Mouse (Mus musculus) stomach, embryonic 14.5 days (tissue): ENCODE data around the gene Ahnak. TPM values are rescaled to one million over a fixed set of nuclear protein-coding genes. Genes with fewer than 3 reads are reported as not detected.
"Not testable (repeated sequence)": the region's sequence is repeated elsewhere in the genome, so short reads cannot be mapped to it uniquely, and the experiment has no call there.

Experiments used
- ATAC-seq: fragments of 200-750 bp; cut with Nextera tagmentation; 2 replicates; pipeline ENCODE4 v1.8.0; 2017; ENCODE audit warnings: low read depth, moderate TSS enrichment; ENCODE audit not compliant: insufficient number of reproducible peaks, insufficient read depth, low FRiP score
- H3K27ac ChIP-seq: fragments of 300-500 bp; sonication (generic); 2 replicates; pipeline ENCODE4 v1.5.1; 2014; ENCODE audit warnings: mild to moderate bottlenecking, low read length, moderate library complexity, mixed read lengths
- H3K27me3 ChIP-seq: fragments of 300-500 bp; sonication (generic); 2 replicates; pipeline ENCODE4 v1.6.1; 2014; ENCODE audit warnings: low read length, control low read depth, mixed read lengths; ENCODE audit not compliant: control insufficient read depth, insufficient read depth
- H3K36me3 ChIP-seq: fragments of 300-500 bp; sonication (generic); 2 replicates; pipeline ENCODE4 v1.6.1; 2014; ENCODE audit warnings: mild to moderate bottlenecking, control low read depth, low read length, moderate library complexity, mixed read lengths; ENCODE audit not compliant: control insufficient read depth, insufficient read depth
- H3K4me1 ChIP-seq: fragments of 300-500 bp; sonication (generic); 2 replicates; pipeline ENCODE4 v1.6.1; 2014; ENCODE audit warnings: low read length, control low read depth, mixed read lengths; ENCODE audit not compliant: control insufficient read depth, insufficient read depth
- H3K4me2 ChIP-seq: fragments of 300-500 bp; sonication (generic); replicated peaks from 2 replicates; pipeline ENCODE4 v1.6.1; 2014; ENCODE audit warnings: low read depth, low read length, control low read depth
- H3K4me3 ChIP-seq: fragments of 300-500 bp; sonication (generic); 2 replicates; pipeline ENCODE4 v1.5.1; 2014; ENCODE audit warnings: low read depth, low read length, control low read depth
- H3K9ac ChIP-seq: fragments of 300-500 bp; sonication (generic); replicated peaks from 2 replicates; pipeline ENCODE4 v1.6.1; 2014; ENCODE audit warnings: low read depth, mild to moderate bottlenecking, control low read depth, low read length, moderate library complexity, mixed read lengths
- H3K9me3 ChIP-seq: fragments of 300-500 bp; sonication (generic); 2 replicates; pipeline ENCODE4 v1.6.1; 2016; ENCODE audit warnings: low read depth, low read length, control low read depth; ENCODE audit not compliant: control insufficient read depth
- WGBS: fragments of 180-500 bp; shearing (Covaris S2); extraction: QIAGEN DNeasy Blood & Tissue Kit; methylation state at CpG from one replicate; pipeline ENCODE4 v1.1.7; 2014; 5-methylcytosine and 5-hydroxymethylcytosine counted together
- polyA plus RNA-seq: library from polyadenylated mRNA; unstranded; fragments of >200 nt; fragmentation: Nextera tagmentation; extraction: Ambion mirVana; gene quantifications from 2 replicates; pipeline ENCODE4 v1.2.1, GENCODE M21; 2014

Gene Ahnak
- polyA plus RNA-seq, 1 experiment from 2014 or later = 33.4 TPM

DNA sequence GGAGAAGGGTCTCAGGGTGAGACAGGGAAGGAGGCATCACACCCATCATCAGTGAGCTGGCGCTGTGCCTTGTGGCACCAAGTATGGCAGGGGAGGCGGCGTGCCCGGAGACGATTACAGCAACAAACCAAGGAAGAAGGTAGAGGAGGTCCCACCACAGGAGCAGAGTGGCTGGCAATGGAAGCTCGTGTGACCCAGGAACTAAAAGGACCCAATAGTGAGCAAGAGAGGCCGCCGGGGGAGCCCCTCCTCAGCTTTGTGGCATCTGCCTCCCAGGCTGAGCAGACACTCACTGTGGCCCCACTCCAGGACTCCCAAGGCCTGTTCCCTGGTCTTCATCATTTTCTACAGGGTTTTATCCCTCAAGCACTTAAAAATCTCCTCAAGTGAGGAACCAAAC, 23.3 kb upstream of the Ahnak start:
- 75% methylated on average over 8 of the region's 8 CpGs for WGBS
- ATAC-seq = no peak
- H3K9me3 ChIP-seq = no peaks in the 10 kb centered on the region
- no peaks in the 10 kb centered on the region for H3K27me3 ChIP-seq
- peak overlapping the region; percentile 89 for H3K4me3 ChIP-seq
- H3K36me3 ChIP-seq = peaks cover 51% of the 10 kb centered on the region
- H3K4me2 ChIP-seq = peak overlapping the region; percentile 74
- H3K27ac ChIP-seq = peak overlapping the region; percentile 93
- H3K4me1 ChIP-seq = peaks cover 10% of the 10 kb centered on the region; the same call in 1 of the 2 replicates
- peak overlapping the region; percentile 64 for H3K9ac ChIP-seq

DNA sequence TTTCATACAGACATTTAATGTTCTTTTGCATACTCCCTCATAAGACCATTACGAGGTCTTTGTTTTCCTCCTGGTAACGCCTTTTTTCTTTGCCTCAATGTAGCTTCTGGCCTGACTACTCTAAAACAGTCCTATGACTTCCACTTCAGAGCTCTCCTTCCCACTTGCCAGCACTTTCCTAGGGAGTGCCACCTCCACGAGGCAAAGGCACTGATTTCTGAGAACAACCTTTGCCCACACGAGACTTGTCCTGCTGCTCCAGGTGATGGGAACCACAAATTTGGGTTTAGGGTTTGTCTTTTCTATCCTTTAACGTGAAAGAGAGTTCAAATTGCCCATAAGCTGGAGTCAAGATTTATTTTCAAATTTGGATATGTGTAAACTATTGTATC, 22.9 kb upstream of the Ahnak start:
- H3K27ac ChIP-seq = peak overlapping the region; percentile 93
- ATAC-seq = no peak
- H3K4me3 ChIP-seq = peak overlapping the region; percentile 89
- no peaks in the 10 kb centered on the region for H3K27me3 ChIP-seq
- H3K36me3 ChIP-seq = peaks cover 55% of the 10 kb centered on the region
- H3K9me3 ChIP-seq = no peaks in the 10 kb centered on the region
- peak overlapping the region; percentile 74 for H3K4me2 ChIP-seq
- peak overlapping the region; percentile 64 for H3K9ac ChIP-seq
- peaks cover 10% of the 10 kb centered on the region; the same call in 1 of the 2 replicates for H3K4me1 ChIP-seq
- WGBS = 31% methylated on average over 5 of the region's 5 CpGs

DNA sequence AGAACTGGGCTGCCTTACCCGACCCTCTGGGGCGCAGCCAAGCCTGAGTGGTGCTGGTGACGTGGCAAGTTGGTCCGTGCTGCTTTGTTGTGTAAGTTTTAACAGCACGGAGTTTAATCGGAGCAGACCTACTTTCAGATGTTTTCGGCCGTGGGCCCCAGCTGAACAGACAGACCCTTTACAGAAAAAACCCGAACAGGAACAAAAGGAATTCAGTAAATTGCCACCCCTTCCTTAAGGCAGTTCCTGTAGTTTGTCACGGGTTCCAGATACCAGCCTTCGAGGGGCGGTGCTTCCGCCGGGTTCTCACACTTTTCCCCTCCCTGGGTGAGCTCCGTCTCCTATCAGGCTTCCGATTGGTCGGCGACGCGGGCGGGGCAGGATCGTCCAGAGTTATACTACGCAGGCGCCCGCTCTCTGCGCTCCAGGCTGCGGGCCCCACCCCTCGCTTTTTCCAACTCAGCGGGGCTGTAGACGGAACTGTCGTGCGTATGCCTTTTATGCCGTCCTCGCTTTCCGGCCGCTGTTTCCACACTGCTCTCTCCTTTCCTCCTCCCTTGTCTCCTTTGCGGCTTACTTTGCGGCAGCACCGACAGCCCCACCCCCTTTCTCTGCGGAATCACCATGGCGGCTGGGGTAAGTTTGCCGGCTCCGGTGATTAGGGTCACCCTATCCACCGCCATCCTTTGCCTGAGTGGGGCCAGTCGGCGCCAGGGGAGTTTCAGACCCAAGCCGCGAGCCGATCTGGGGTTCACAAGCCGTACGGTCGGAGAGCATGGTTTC, 22.3 kb upstream of the Ahnak start, which contains the start of gene Eef1g:
Eef1g (plus strand) TSS at position 452 of the 783 bp plus-strand sequence.
- peak within 1 kb of the TSS; percentile 89 for H3K4me3 ChIP-seq
- H3K4me1 ChIP-seq = peaks cover 10% of the 10 kb centered on the region; the same call in 1 of the 2 replicates
- peak; percentile 100 for ATAC-seq
- H3K36me3 ChIP-seq = peaks cover 59% of the 10 kb centered on the region
- H3K27ac ChIP-seq = peak within 1 kb of the TSS; percentile 93
- H3K27me3 ChIP-seq = no peaks in the 10 kb centered on the region
- WGBS = under 1% methylated on average over 52 of the region's 52 CpGs
- peak within 1 kb of the TSS; percentile 74 for H3K4me2 ChIP-seq
- peak within 1 kb of the TSS; percentile 93 for H3K9ac ChIP-seq
- no peaks in the 10 kb centered on the region for H3K9me3 ChIP-seq

DNA sequence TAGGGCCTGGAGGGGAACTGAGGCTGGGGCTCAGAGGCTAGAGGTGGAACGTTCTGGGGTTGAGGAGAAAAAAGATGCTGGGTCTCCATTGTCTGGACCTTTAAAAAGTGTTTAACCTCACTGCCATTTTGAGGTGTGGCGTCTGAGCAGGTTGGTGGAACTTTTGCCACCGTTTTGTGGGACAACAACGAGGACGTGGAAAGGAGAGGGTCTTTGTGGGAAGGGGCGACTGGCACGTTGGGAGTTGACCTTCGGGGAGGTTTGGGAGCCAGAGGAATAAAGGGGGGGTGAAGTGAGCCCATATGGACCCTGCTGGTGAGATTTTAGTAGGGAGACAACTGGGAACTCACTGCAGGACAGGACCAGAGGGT, 21.7 kb upstream of the Ahnak start:
- peaks cover 10% of the 10 kb centered on the region; the same call in 1 of the 2 replicates for H3K4me1 ChIP-seq
- H3K9me3 ChIP-seq = no peaks in the 10 kb centered on the region
- peak overlapping the region; percentile 61 for H3K4me2 ChIP-seq
- H3K27ac ChIP-seq = peak overlapping the region; percentile 83
- ATAC-seq = no peak
- H3K27me3 ChIP-seq = no peaks in the 10 kb centered on the region
- H3K36me3 ChIP-seq = peaks cover 63% of the 10 kb centered on the region
- peak overlapping the region; percentile 93 for H3K9ac ChIP-seq
- under 1% methylated on average over 8 of the region's 8 CpGs for WGBS
- H3K4me3 ChIP-seq = peak overlapping the region; percentile 89

DNA sequence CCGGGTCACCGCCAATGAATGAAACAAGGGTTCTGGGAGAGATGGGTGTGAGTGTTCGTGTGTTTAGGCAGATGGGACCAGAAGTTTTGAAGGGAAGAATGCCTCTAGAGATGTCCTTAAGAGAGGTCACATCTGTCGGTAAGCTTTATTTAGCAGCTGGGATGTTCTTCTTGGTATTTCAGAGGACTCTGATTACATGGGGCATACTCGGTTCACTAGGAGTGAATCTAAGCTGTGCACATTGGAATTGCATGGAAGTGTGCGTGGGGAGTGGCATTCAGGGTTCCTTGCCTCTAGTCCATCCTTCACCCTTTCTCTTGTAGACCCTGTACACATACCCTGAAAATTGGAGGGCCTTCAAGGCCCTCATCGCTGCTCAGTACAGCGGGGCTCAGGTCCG, 21.2 kb upstream of the Ahnak start:
- Histone ChIP-seq H3K27me3 (no peaks in the 10 kb centered on the region), H3K9me3 (no peaks in the 10 kb centered on the region), H3K9ac (peak overlapping the region; percentile 93), H3K4me3 (peak overlapping the region; percentile 89), H3K4me2 (peak overlapping the region; percentile 61), H3K36me3 (peaks cover 63% of the 10 kb centered on the region), H3K27ac (no peak overlapping the region; the same call in 1 of the 2 replicates), H3K4me1 (peaks cover 10% of the 10 kb centered on the region; the same call in 1 of the 2 replicates)
- ATAC-seq = no peak
- WGBS = 11% methylated on average over 9 of the region's 9 CpGs

DNA sequence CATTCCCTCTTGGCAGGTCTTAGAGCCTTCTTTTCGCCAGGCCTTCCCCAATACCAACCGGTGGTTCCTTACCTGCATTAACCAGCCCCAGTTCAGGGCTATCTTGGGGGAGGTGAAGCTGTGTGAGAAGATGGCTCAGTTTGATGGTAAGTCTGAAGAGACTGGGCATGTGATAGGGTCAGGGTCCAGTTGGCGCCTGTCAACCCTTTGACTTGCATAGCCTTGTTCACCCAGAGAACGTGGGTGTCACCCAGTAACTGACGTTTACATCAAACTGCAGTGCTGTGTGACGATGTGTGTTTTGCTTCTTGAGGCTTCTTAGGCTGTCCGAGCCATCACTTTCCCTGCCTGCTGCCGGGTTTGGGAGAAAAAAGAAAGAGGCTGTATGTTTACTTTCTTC, 16.6 kb upstream of the Ahnak start:
- H3K4me3 ChIP-seq, H3K27ac ChIP-seq, H3K9ac ChIP-seq, H3K9me3 ChIP-seq, H3K4me1 ChIP-seq, H3K4me2 ChIP-seq, H3K27me3 ChIP-seq, ATAC-seq: not testable (repeated sequence)
- H3K36me3 ChIP-seq = peaks cover 81% of the 10 kb centered on the region
- 85% methylated on average over 8 of the region's 8 CpGs for WGBS

DNA sequence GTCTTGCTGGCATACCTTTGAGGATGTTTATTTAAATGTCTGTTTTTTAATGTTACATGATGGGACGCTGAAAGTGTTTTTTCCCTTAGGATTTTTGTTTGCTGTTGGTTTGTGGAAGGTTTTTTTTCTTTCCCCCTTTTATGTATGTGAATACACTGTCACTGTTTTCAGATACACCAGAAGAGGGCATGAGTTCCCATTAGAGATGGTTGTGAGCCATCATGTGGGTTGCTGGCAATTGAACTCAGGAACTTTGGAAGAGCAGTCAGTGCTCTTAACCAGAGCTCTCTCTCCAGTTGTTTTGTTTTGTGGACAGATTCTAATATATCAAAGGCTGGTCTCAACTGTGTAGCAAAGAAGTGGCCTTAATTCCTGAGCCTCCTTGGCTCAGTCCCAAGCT, 14.4 kb upstream of the Ahnak start:
- Histone ChIP-seq H3K27me3 (no peaks in the 10 kb centered on the region), H3K27ac (no peak overlapping the region), H3K9ac (no peak overlapping the region), H3K9me3 (no peaks in the 10 kb centered on the region), H3K4me3 (no peak overlapping the region), H3K4me1 (no peaks in the 10 kb centered on the region; the same call in 1 of the 2 replicates), H3K36me3 (peaks cover 96% of the 10 kb centered on the region), H3K4me2 (no peak overlapping the region)
- ATAC-seq = no peak
- 90% methylated on average over 1 of the region's 1 CpGs for WGBS

DNA sequence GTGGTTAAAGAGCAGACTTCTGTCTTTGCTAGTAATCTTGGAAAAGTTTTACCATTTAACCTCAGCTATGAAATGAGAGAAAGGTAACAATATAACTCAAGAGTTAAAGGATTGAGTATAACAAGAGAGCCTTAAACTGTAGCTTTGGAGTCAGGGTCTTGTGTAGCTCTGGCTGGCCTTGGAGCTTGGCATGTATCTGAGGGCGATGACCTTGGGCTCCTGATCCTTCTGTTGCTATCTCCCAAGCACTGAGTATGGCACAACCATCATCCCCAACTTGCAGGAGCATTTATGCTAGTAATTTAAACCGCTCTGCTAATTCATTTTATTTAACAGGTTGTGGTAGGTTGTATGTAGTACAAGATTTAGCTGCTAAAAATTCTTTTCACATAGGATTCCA, 13.6 kb upstream of the Ahnak start:
- no peak overlapping the region for H3K9ac ChIP-seq
- peaks cover 92% of the 10 kb centered on the region for H3K36me3 ChIP-seq
- H3K4me1 ChIP-seq = no peaks in the 10 kb centered on the region; the same call in 1 of the 2 replicates

More for the DNA sequence above, 13.6 kb upstream of the Ahnak start:
- 91% methylated on average over 2 of the region's 2 CpGs for WGBS
- no peak overlapping the region for H3K4me2 ChIP-seq
- H3K9me3 ChIP-seq = no peaks in the 10 kb centered on the region
- H3K27ac ChIP-seq = no peak overlapping the region
- ATAC-seq = no peak
- no peaks in the 10 kb centered on the region for H3K27me3 ChIP-seq
- H3K4me3 ChIP-seq = no peak overlapping the region
